Mouse (Mus musculus): ENCODE data around the gene Anxa9.
A peak's percentile ranks its signal among the peaks of the same experiment; 100 is the strongest.

GRCm38 (mm10) chr3:95263089-95263739 lies 43.8 kb downstream of the Anxa9 start:
- TF ChIP-seq CTCF (IDR thresholded peaks at IDR 0.05; ENCODE audit: extremely low read depth, insufficient read depth, insufficient read length, insufficient replicate concordance): peak; percentile 93
- TF ChIP-seq POLR2A (IDR thresholded peaks at IDR 0.05; ENCODE audit: low read depth, low read length): no peak

Data from spleen, adult 2 months (tissue).